Mouse (Mus musculus) layer of hippocampus, adult 18-20 months (tissue): ENCODE measurements at regions not wholly inside any gene's neighbourhood (a gene's known extent, or its start where the extent isn't known, plus 50 kb on each side); places are given as distances from the start of the nearest gene placed in this dataset.

Experiments used
- DNase-seq, 2 experiments: peaks; one replicate each; pipeline ENCODE4 v3.0.0; 2022; ENCODE audit warnings: low spot score in 2 of 2

DNA sequence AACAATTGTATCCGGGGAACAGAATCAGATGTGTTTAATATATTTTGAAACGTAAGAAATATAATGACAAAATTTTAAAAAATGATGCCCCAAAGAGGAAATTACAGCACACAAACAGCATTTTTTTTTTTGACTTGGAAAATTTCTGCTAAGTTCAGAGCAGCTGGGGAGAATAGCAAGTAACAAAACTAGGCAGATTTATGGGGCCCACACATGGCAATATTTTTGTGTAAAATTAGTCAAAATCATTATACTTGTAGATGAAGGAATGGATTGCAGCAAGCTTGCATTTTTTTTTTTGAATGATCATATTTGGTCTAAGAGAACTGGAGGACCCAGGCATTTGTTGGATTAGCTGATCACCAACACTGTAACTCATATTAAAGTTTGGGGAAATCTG is 189.4 kb downstream of the Map2k6 start:
- DNase-seq, result peak in 1 of 2 experiments; percentile 55

DNA sequence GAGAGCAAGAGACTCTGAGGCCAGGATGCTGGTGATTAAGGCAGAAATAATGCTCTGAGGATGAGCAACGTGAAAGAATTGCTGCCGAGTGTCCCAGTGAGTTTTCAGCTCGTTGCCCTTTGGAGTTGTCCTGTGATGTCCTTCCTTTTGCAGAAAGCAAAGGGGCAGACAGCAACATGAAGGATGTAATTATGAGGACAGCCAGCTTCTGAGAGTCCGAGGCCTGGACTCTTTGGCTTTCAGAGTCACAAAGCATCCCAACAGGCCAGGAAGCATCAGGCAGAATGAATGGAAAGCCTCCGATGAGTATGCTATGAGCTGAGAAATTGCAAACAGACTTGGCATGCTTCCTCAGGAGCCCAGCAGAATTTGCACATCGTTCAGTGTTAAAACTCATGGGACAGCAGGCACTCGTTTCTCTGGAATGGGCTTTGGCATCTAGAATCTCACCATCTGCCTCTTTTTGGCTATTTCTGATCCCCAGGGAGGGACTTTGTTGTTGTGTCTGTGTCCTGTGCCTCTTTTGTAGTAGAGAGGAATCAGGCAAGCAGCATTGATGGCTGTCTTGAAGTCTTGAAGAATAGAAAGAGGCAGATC is 196.4 kb downstream of the Map2k6 start:
- DNase-seq, result peak in 1 of 2 experiments; percentile 45

DNA sequence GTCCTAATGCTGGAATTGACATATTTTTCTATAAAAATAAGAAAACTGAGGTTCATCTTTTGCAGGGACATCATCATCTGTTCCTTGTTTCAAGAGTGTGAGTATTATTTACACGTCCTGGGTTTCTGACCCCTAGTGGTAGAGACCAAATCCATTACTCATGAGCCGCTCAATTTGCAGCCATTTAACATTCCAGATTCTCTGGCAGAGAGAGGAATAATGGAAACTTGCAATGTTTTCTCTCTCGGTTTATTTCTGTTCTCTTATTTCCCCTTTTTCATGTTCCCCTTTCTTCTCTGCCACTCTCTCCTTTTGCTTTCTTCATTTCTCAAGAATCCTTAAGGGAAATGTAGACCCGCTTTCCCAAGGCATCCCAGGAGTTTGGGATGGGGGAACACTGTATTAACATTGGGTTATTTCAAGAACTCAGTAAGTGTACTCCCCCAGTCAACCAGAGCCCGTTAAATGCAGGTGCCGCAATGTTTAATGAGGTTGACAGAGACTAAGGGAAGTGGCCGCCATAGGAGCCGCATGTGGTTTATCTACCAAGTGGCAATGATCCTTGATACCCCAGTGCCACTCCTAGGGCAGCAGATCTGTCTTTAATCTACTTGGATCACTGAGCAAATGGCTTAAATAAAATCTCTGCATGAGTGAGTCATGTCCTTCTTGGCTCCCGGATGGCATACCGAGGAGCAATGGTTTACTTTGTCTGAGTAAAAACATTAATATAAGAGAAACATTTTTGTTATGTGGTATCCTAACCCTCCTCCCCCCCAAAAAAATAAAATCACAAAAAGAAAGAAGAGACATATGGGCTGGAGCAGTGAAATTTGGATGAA is 206.3 kb downstream of the Map2k6 start:
- DNase-seq, result no peak

DNA sequence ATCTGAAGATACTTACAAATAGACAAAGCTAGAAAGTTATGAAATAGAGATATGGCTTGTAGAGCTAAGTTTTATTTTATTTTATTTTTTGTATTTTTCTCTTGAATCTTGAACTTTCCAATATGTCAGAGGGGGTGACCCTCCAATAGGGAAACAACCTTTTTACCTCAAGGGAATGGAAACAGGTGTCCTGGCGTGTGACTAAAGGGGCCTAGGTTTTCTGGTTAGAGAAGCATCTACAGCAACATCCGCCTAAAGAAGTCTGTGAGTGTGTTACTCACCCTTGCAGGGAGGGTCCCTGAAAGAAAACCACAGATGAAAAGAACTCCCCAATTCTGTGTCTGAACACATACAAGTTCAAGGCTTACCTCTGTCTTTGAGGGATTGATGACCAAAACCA is 210.4 kb downstream of the Map2k6 start:
- no peak for DNase-seq

DNA sequence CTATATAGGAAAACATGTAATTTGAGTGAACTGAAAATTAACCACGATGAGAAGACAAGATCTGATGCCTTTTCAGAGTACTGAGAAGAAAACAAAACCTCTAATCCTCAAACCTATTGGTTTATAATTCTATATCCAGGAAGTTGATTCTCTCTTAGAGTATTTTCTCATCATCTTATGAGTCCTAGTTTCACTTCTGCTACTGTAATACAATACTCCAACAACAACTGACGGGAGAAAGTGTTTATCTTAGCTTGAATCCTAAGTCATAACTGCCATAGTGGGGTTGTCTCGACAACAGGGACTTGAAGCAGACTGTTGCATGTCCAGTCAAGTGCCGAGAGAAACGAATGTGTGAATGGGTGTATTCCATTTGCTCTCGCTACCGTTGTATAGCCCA is 211.9 kb downstream of the Map2k6 start:
- DNase-seq, result no peak

DNA sequence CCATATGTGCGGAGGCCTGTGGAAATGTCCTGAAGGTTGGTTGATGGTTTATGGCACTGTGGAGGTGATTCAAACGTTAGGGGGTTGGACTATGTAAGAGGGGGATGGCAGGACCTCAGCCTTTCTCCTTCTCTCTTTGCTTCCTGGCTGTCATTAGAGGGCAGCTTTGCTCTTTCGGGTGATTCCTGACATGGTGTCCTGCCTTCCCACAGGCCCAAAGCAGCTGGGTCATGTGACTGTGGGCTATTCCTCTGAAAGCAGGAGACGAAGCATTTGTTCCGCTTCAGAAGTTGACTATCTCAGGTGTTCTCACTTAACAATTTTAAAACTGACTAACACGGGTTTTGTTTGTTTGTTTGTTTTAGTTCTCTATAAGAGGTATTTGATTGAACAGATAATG is 233.1 kb downstream of the Map2k6 start:
- DNase-seq, result no peak

DNA sequence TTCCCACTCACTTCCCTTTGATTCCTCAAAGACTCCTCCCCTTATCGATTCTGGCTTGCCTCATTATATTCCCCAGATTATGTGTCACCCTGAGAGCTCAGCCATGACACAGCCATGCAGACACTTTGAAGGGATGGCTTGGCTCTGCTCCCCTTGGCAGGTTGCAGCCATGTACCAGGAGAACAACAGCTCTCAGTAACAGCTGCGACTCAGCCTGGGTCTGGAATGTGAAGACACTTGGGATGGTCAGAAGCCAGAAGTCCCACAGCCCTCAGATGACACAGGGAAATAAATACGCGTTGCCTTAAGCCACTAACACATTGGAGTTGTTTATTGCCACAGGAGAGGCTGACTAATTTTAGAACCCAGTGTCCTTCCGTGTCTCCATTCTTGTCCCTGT is 234.4 kb downstream of the Map2k6 start:
- no peak for DNase-seq

DNA sequence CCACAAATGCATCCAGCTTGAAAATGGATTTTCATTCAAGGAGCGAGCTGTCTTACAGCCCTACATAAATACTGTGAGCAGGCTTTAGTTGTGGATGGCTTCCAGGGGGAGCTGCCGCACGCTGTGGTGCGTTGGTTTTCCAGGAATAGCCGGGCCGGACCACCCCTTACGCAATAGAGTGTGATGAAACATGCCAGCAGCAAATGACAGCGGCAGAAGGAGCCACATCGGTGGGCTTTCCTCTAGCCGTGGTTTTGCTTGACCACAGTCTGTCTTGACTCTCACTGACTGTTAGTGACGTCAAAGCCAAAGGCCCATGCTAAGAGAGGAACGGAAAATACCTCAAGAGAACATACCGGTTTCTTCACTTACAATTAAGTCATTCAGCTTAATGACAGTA is 243.6 kb downstream of the Map2k6 start:
- no peak for DNase-seq

DNA sequence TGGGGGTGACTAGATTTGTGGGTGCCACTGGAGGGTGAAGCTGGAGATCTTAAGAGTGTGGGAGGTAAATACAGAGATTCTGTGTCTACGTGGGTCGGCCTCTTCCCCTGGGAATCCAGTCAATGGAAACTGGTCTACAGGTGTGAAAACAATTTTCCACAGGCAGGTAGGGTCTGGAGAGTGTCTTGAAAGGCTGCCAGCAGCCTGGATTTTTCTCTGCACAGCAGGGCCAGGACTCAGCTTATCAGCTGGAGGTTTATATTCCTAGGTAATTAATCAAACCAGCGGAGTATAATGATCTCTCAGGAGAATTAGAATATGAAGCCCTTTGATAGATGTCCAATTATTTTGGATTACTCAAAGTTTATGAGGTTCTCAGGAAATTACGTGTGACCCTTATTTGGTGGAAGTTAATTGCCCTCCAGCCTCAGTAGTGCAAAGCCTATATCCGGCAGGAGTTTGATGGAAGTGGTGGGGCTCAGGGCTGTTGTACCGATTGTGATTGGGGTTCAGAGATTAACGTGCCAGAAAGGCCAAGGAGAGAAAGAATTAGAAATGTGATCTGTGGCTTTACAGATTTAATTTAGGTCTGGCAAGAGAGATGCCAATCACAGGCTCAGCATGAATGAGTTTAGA is 250.8 kb downstream of the Map2k6 start:
- no peak for DNase-seq

DNA sequence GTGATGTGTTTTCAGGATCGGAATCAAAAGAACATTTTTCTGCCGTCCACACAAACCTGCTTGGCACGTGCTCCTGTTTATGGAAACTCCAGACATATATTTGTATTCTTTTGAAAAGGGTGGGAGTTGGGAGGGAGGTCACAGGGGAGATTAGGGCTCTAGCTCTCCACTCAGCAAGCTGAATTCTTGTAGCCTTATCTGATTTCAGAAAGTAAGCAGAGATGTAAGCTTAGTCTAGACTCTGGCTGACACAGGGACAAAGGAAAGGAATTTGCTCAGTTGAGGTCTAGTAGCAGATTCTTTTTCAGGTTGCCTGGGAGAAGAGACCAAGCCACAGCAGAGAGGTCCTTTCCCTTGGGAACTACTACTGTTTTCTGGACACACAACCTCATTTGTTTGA is 253.1 kb downstream of the Map2k6 start:
- no peak for DNase-seq

DNA sequence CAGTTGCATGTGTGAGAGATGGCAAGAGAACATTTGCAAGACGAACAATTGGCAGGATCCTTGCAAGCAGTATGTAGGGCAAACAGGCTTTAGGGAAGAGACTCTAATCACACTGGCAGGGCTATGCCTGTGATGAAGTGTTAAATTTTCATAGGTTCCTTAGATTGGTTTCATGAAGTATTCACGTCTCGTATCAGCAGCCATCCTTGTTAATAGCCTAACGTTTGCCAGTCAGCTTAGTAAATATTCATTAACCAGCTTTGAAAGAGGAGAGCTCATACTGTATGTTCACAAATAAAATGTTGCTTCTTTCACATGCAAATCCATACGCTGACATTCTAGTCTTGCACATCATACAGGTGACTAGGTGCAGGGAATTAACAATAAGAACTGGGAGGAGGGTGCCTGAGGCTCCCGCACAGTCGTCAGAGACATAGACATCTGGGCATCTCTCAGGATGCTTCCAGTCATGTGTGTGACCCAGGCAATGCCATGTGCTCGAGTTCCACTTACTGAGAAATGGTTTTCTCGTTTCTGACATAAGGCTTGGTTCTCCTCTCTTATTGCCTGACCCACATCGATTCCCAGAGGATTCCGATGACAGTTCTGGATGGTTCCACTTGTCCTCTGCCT is 257.7 kb downstream of the Map2k6 start:
- no peak for DNase-seq

DNA sequence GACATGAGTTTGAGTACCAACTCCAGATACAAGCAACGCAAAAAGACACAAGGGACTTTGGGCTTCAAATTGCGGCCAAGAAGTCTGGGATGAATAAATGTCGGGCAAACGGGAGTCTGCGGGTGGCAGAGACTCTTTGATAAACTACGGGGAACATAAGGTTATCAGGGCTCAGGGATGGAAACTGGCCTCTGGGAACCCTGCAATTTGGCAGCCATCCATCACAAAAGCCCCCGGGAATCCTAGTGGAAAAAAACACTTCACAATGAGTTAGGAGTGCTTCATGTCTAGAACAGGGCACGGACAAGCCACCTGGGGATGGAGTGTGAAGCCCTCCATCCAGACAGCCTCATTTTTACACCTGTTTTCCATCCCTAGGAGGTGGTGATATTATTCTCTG is 258.9 kb downstream of the Map2k6 start:
- no peak for DNase-seq

DNA sequence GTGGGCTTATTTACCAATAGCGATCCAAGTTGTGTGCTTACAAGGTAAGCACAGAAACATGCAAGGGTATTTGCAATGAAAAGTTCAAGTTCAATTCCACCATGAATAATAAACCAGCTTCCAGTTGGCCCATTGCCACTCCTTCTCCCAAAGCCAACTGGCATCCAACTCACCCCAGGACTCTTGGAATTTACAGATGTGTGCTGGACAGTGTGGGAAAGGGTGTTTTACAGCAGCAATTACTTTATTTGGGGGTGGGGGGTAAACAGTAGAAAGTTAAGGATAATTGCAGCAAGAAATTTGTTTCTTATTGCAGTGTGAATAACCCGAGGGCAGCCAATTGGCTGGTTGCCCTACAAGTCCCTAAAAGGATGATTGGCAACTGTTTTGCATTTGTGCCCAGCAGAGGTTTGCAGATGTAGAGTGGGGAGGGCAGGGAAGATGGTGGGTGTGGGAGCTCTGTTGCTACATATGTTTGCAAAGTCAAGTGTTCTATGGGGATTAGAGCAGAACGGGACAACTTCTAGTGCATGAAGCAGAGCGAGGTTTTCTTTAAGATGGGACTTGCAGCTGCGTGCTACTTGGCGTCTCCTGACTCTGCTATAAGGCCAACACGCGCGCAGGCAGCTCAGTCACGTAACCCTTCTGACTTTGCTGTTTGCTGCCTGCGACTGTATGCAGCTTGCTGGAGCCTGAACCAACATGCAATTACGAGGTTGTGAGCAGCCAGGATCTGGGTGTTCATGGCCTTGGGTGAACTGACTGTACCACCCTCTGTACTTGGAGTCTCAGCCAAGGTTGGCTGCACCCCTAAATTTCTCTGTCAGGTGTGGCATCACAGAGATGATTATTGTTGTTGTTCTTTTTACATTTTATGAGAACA is 271.9 kb downstream of the Map2k6 start:
- DNase-seq, result no peak

DNA sequence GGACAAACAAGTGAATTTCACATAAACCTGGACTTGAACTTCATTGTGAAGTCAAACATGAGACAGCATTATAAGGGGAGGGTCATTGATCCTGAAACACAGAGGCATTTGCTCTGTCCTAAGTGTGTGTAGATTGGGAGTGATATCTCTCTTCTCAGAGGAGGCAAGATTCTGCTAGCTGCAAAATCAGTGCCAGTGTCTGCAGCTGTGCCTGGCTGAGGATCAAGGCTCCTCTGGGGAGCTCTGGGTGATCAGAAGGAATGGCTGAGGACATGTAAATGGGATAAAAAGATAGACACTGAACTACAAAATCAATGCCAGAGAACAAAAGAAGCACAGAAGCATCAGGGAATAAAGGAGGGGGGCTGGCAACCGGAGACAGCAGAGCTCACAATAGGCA is 274.0 kb downstream of the Map2k6 start:
- no peak for DNase-seq

DNA sequence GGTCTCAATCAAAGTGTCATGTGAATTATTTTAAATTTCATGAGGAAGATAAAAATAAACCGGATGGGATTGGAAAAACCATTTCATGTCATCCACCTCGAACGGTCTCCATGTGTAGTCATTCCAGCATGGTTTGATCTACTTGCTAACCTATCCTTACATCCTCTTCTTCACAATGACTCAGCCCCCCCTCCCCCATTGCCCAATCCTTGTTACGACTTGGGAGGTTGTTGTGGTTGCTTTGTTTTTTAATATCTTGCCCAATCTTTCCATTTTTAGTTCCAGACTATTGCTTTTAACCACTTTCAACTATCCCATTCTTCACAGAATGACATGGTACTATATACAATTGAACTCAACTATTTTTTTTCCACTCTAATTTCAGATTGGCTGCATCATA is 275.0 kb upstream of the Kcnj16 start:
- no peak for DNase-seq

DNA sequence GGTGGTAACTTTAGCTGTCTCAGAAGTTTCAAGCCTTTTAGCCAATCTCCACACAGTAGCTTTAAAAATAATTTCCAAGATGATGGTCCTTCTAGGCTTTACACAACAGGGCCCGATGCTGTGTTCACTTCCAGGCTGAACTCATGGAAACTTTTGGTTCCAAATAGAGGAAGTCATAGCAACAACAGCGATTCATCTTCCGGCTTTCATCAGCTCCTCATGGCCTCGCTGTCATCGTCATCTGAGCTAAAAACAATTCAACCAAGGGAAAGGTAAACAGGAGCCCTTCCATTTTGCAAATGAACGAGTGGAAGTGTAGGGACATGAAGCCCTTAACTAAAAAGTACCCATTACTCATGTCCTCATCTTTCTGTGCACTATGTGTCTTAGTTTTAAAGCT is 270.8 kb upstream of the Kcnj16 start:
- DNase-seq, result no peak

DNA sequence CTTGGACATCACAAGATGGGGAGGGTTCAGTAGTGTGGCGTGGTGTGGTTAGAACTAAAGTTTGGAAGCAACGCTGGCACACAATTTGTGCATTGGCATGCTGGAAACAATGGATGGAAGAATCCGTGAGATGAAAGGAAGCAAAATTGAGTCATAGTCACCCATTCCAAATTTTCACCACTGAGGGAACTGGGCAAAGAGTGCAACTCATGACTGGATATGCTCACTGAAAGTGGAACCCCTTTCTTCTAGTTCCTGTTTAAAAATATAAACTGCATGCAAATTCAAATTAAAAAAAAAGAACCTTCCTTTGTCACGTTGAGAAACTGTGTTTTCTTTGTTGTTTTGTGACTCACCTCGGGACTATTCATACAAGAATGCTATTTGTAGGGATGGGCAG is 269.5 kb upstream of the Kcnj16 start:
- DNase-seq, result no peak

DNA sequence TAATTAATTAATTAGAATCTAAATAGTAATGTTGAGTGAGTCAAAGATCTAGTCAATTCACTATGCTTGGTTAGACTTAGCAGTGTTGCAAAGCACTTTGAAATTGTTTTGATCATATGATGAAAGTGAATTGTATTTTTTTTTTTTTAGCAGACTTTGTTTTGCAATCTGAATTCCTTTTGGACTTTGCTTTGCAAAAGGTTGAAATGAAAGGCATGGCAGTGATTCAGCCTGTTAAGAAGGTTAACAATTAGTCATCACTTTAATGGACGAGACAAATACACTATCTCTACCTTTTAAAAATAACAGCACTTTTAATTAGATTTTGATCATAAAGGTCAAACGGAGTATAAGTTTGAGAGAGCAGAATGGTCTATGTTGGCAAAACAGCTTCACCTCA is 266.9 kb upstream of the Kcnj16 start:
- DNase-seq, result no peak

DNA sequence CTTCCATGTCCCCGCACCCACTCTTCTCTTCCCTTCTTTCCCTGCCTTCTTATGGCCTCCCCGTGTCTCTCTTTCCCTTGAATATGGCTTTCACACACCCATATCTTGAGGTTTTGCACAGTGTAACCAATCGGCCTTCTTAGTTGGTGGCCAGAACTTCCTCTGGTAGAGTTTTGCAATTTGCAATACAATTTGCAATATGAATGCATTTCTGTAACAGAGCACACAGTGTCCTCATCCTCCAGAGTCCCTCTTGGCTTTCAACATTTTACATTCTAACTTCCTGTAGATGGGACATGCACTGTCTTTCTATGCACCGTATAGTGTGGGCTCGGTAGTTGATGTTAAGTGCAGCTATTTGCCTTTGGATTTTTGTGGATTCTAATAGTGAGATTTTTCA is 265.7 kb upstream of the Kcnj16 start:
- no peak for DNase-seq

DNA sequence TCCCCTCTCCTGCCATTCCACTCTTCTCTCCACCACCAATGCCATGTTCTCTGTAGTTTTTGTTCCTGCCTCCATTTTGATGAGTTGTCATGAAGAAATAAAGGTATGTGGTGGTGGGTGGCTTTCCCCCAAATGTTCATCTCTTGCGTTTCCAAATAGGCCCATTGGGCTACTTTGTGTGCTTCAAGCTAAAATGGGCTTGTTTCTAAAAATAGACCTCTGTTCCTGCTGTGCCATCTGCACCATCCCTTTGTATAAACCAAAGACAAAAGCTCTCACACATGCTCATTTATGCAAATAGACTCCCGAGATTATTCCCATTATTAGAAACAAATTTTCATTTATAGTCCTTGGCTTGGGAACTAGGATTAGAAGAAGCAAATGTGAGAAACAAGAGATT is 264.3 kb upstream of the Kcnj16 start:
- DNase-seq, result peak; percentile 7 to 64

DNA sequence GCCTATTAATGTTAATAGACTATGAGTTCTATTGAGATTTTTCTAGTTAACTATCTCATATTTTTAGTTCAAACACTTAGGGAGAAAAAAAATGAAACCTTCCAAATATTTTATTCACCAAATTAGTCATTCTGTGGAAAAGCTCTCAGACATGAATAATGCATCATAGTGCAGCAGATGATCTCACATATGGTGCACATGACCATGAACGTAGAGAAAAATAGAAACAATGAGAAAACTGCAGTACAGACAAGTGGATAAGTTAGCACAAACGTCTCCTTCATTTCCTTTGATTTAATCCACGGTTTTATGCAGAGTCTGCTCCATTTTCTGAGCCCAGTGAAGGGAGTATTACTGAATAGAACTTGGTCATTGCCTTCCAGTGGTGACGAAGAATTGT is 260.5 kb upstream of the Kcnj16 start:
- peak; percentile 8 to 78 for DNase-seq
